Comparison of ENCODE assay signal across 23 mouse cellular contexts in genomic region chr4:85695237-85695636, GRCm38 (mm10).
A peak's percentile ranks its signal among the peaks of the same experiment; 100 is the strongest.
DNase-seq lines count a peak whose midpoint lies in the region; ATAC-seq and TF ChIP-seq lines count a peak whose summit lies in the region.
"Had no signal": no experiment of that assay in that cellular context is flagged by ENCODE, and none has a peak within 500 bp of the region (broad histone marks: within the 10 kb centered on the region; RNA-seq: fewer than 3 reads in every experiment).

No protein-coding gene starts in this region.

- H3K9ac ChIP-seq in lung, postnatal 0 days (replicated peaks; ENCODE audit: low read depth) = no peak overlapping the region
- H3K9ac ChIP-seq: forebrain, embryonic 13.5 days; heart, embryonic 13.5 days; hindbrain, embryonic 12.5 days; hindbrain, embryonic 15.5 days had no signal

- TF ChIP-seq CTCF in lung, postnatal 0 days (IDR thresholded peaks at IDR 0.05) = no peak

- WGBS in lung, postnatal 0 days = 27% methylated on average over 1 of the region's 1 CpGs

- H3K27ac ChIP-seq in lung, postnatal 0 days (ENCODE audit: low read length) = no peak overlapping the region
- H3K27ac ChIP-seq: forebrain, embryonic 10.5 days; forebrain, embryonic 13.5 days; heart, adult 2 months; heart, embryonic 10.5 days; heart, embryonic 13.5 days; hindbrain, embryonic 12.5 days; hindbrain, embryonic 15.5 days had no signal

- peak; percentile 87 for TF ChIP-seq EP300 in lung, postnatal 0 days (IDR thresholded peaks at IDR 0.05)

- no peaks in the 10 kb centered on the region for H3K4me1 ChIP-seq in lung, postnatal 0 days (ENCODE audit: insufficient read depth, low read depth, low read length)
- H3K4me1 ChIP-seq: forebrain, embryonic 10.5 days; forebrain, embryonic 13.5 days; heart, embryonic 13.5 days; hindbrain, embryonic 12.5 days; hindbrain, embryonic 15.5 days had no signal

- H3K4me3 ChIP-seq in lung, postnatal 0 days (ENCODE audit: low read depth, low read length) = no peak overlapping the region
- H3K4me3 ChIP-seq: forebrain, embryonic 10.5 days; forebrain, embryonic 13.5 days; heart, adult 2 months; heart, embryonic 10.5 days; heart, embryonic 13.5 days; hindbrain, embryonic 12.5 days; hindbrain, embryonic 15.5 days had no signal

- H3K9me3 ChIP-seq in lung, postnatal 0 days (ENCODE audit: low read length) = no peaks in the 10 kb centered on the region
- H3K9me3 ChIP-seq: forebrain, embryonic 10.5 days; forebrain, embryonic 13.5 days; heart, embryonic 10.5 days; heart, embryonic 13.5 days; hindbrain, embryonic 12.5 days; hindbrain, embryonic 15.5 days had no signal

- intact Hi-C loops in heart, postnatal 25 days (cut with DNase I) = no loop called here

- peak; percentile 70 for DNase-seq in lung, postnatal 0 days (ENCODE audit: low spot score)
- no peak for DNase-seq in lung, postnatal 14 days
- DNase-seq in Muller cell, postnatal 12 days (ENCODE audit: inconsistent ontology term) = peak; percentile 70
- DNase-seq in brain, adult 2 months (ENCODE audit: low read depth, low spot score) = peak; percentile 17
- DNase-seq in right cerebral cortex, postnatal 14 days = no peak
- no peak for DNase-seq in heart, postnatal 25 days (ENCODE audit: low spot score)
- DNase-seq: adrenal gland, adult 8-10 months; adrenal gland, postnatal 25 days; cerebellum, adult 18-20 months; cerebellum, adult 9-10 months; cerebellum, postnatal 14 days; gastrocnemius, postnatal 25 days; heart, adult 2 months; heart, postnatal 14 days had no signal

- ATAC-seq in lung, postnatal 0 days = peak; percentile 59
- ATAC-seq: activated CD4-positive, CD25-positive, alpha-beta regulatory T cell, adult 4 months; CD4-positive, CD25-positive, alpha-beta regulatory T cell, adult 4 months; forebrain, embryonic 13.5 days; forebrain, embryonic 16.5 days had no signal

- H3K27me3 ChIP-seq in lung, postnatal 0 days (replicated peaks; ENCODE audit: insufficient read depth, low read length) = no peaks in the 10 kb centered on the region
- H3K27me3 ChIP-seq: forebrain, embryonic 13.5 days; heart, embryonic 13.5 days; hindbrain, embryonic 12.5 days; hindbrain, embryonic 15.5 days had no signal

- H3K4me2 ChIP-seq in lung, postnatal 0 days (replicated peaks; ENCODE audit: low read depth, low read length) = no peak overlapping the region
- H3K4me2 ChIP-seq: forebrain, embryonic 13.5 days; heart, embryonic 13.5 days; hindbrain, embryonic 12.5 days; hindbrain, embryonic 15.5 days had no signal

- H3K36me3 ChIP-seq in lung, postnatal 0 days (ENCODE audit: insufficient read depth, low read length) = no peaks in the 10 kb centered on the region
- H3K36me3 ChIP-seq: forebrain, embryonic 10.5 days; heart, embryonic 10.5 days; heart, embryonic 13.5 days; hindbrain, embryonic 12.5 days; hindbrain, embryonic 15.5 days had no signal

Comparison
In these comparisons a context has a peak if more than half of its experiments do, and no peak if none do; other contexts are left out.
1. DNase-seq: peak in lung, postnatal 0 days (single experiment), Muller cell, postnatal 12 days (single experiment) and brain, adult 2 months (single experiment); none in lung, postnatal 14 days (single experiment), right cerebral cortex, postnatal 14 days (single experiment) and heart, postnatal 25 days (single experiment).